Mouse (Mus musculus) kidney, postnatal 4 days (tissue): ENCODE results near the gene Maea.
"Not testable (repeated sequence)": the region's sequence is repeated elsewhere in the genome, so short reads cannot be mapped to it uniquely, and the experiment has no call there.

Experiments
- DNase-seq, 2 experiments: peaks; one replicate each; pipeline ENCODE4 v3.0.0; 2021; ENCODE audit warnings: mixed read lengths in 2 of 2

Gene Maea

DNA sequence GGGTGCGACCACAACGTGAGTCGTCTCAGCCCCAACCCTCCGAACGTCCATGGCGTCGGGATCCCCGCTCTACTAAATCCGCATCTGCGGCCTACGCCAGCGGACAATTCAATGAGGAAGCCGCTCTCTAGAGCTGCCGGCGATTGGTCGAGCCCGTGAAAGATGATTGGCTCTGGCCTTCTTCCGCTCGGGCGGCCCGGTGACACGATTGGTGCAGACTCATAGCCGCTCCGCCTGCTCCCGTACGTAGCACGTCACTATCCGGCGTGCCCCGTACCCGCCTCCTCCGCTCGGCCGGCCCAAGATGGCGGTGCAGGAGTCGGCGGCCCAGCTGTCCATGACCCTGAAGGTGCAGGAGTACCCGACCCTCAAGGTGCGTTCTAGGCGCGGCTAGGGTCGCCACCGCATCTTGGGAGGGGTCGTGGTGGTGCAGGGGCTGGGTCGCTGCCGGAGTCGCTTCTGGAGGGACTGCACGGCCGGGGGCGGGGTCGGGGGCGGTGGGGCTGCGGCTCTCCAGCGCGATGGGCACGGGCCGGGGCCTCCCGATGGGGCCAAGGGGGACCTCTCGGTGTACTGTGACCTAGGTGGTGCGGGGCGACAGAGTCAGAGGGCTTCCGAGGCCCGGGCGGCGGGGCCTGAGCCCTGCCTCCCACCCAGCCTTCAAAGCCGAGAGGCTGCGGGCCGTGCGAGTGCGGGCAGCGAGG lies at the start of gene Maea:
Gene Maea, plus strand, starts transcription at position 237 of the 704 bp plus-strand sequence.
- peak; percentile 95 to 98 for DNase-seq

DNA sequence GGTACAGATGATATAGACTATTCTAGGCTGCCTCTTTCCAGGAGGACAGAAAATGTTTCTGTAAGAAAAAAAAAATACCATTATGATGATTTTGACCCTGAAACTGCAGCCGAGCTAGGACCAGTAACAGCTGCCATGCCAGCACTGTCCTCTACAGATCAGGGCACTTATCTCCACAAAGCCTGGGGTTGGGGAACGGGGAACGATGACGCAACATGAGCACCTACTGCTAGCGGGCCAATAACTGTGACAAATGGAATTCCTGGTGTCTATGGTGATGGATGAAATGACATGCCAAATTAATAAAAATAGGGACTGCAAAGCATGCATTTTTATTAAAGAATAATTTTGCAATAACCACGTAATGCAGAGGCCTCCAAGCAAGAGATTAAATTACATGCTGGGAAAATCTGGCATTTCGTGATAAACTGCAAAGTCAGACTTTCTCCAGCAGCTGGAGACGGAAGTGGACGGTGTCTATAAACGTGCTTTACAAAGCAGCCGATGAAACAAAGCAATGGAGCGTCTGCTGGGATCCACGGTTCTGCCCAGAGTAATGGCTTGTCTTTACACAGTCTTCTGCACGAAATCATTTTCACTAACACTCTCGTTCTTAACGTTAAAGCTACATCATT lies 41.4 kb upstream of the Maea start:
- DNase-seq = no peak

DNA sequence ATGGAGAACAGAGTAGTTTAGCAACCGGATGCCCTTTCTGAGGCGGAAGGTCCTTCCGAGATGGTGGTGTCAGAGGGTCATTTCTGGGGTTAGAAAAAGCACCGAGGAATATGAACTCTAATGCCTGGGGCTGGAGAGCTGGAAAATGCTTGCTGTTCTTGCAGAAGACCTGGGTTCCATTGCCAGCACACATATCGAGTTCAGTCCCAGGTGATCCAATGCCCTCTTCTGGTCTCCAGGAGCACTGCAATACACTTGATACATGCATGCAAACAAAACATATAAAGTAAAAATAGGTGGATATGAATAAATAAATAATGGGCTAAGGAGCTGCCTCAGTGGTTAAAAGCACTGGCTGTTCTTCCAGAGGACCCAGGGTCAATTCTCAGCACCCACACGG lies 38.1 kb upstream of the Maea start:
- peak; percentile 25 to 44 for DNase-seq

DNA sequence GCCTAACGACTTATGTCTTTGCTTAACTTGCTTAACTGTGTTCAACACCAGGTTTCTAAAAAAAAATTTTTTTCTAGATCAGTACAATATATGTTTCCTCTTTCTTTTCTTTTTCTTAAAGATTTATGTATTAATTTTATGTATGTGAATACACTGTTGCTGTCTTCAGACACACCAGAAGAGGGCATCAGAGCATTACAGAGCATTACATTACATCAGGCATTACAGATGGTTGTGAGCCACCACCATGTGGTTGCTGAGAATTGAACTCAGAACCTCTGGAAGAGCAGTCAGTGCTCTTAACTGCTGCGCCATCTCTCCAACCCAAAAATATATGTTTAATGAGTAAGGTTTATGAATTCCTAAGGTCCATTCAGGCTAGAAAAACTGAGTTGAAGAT lies 33.5 kb upstream of the Maea start:
- no peak for DNase-seq

DNA sequence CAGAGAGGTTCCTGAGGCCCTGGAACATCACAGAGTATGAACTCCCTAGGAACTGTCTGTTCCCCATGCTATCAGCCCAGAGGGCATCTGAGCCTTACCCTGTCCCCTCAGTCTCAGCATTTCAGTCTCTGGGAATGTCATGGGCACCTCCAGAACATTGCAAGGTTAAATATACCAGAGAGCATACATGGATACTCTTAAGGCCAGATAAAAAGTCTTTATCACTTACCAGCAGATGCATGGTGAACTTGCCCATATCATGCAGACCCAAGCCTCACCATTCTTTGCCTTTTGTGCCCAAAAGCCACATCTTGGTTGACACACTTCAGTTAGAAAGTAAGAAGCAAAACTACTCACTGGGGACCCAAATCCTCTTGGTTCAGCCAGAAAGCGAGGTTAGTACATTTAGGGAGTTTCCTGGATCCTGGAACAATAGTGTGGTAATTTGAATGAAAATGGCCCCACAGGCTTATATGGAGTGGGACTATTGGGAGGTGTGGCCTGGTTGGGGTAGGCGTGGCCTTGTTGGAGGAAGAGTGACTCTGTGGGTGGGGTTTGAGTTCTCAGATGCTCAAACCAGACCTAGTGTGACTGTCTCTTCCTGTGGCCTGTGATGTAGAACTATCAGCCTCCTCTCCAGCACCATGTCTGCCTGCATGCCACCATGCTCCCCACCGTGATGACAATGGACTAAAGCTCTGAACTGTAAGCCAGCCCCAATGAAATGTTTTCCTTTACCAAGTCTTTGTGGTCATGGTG lies 24.4 kb upstream of the Maea start:
- no peak for DNase-seq

DNA sequence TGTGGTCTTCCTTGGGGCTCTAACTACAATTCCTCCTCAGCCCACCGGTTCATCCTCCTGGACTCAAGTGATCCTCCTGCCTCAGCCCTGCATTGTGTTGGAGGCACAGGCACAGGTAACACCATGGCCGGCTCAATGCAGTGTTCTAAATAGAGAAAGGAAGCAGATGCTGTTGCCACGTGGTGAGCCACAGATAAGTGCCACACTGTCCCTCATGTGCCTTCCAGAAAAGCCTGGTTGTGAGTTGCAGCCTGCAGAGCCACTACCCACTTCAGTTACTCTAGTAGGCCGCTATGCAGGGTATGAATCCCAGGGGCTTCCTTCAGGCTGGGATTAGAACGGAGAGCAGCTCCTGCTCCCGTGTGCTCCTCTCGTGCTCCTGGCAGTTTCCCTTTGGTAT lies 23.1 kb upstream of the Maea start:
- DNase-seq = no peak

DNA sequence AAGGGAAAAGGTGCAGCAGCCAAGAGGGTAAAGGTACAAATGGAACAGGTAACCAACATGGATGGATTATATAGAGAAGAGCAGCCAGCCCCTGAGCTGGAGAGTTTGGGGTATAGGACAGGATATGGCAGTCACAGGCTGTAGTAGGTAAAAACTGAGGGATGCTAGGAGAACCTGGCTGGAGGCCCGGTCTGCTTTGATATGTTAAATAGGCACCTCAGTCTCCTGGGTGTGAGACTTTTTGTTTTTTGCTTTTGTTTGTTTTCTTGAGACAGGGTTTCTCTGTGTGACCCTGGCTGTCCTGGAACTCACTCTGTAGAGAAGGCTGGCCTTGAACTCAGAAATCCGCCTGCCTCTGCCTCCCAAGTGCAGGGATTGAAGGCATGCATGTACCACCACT lies 10.8 kb upstream of the Maea start:
- DNase-seq = no peak

DNA sequence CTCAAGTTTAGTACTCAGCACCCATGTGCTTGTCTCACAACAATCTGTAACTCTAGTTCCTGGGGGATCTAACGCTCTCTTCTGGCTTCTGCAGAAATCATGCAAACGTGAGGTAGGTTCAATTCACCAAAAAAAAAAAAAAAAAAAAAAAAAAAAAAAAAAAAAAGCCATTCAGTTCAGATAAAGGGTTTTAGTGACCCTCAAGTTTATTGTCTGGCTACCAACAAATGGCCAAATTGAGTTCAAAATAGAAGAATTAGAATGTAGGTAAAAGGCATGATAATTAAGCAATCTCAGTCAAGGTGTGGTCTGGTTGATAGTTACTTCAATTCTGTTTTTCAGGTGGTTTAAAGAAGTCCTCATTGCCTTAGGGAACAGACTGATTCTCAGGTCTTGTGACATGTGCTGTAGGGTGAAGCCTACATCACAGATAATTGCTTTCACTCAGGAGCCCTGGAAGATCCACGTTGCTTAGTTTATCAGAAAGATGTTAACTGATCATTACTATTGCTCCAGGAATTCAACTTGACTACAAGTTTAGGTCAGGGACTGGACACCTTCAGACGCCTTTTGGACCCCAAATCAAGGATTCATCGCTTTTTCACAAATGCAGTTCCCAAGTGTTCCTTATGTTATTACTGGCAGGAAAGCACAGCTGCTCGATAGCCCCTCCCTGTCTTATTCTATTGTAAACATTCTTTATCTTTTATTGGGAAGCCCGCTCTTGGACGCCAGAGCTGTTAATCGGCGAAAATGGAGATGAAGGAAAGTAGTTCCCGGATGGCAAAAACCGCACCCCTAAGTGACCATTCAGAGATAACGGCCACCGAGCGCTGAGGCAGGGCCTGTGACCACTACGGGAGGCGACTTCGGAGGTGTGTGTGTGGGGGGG lies 682 bp upstream of the Maea start:
- DNase-seq = no peak

DNA sequence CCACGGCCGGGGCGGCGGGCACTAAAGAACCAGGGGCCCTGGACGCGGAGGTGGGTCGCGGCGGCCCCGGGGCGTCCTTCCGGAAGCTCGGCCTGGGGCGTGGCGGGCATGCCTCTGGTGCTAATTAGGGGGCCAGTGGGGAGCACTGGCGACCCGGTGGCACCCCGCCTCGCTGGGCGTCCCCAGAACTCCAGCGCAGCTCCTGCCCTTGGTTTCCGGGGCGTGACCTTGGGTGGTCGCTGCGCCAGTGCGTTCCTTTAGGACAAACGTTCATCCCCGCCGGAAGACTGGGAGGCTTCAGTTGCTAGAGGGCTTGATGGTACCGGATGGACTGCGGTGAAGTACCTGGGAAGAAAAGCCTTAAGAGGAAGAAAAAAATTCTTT lies 660 bp downstream of the Maea start:
- peak; percentile 55 to 73 for DNase-seq

DNA sequence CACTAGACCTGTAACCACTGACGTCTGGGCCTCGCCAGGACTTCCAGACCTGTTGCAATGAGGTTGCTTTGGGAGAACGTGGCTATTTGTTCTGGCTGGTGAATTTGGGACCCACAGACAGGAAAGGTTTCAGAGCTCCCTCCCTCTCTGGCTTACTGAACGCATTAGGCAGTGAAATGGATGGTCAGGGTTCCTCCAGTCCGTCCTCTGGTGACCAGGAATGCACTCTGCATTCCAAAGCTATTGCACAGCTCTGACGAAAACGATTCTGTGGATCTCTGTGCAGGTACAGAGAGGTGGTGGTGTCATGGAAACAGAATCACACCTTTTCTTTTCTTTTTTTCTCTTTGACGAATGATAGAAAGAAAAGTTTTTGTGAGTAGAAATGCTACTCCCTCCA lies 1.9 kb downstream of the Maea start:
- DNase-seq = peak in 1 of 2 experiments; percentile 16

DNA sequence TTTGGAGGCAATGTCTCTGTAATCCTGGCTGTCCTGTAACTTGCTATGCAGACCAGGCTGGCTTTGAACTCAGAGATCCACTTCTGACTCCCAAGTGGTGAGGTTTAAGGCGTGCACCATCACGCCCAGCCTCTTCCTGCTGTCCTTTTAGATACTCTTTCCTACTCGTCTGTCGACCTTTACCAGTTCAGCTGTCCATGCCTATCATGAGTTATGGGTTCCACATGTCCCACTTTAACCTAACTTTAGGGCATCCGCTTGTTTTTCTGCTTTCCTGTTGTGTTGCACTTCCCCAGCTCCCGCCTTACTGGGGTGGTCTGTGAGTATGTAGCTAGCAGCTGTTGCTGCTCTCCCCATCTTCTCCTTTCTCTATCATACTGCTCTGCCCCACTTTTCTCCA lies 5.9 kb downstream of the Maea start:
- DNase-seq = no peak

DNA sequence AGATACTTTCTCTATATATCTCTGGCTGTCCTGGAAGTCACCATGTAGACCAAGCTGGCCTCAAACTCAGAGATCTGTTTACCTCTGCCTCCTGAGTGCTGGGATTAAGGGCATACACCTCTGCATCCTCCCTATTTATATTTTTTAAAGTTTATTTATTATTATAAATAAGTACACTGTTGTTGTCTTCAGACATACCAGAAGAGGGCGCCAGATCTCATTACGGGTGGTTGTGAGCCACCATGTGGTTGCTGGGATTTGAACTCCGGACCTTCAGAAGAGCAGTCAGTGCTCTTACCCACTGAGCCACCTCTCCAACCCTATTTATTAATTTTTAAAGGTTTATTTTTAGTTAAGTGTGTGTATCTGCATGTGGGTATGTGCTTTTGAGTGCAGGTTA lies 6.9 kb downstream of the Maea start:
- not testable (repeated sequence) for DNase-seq

DNA sequence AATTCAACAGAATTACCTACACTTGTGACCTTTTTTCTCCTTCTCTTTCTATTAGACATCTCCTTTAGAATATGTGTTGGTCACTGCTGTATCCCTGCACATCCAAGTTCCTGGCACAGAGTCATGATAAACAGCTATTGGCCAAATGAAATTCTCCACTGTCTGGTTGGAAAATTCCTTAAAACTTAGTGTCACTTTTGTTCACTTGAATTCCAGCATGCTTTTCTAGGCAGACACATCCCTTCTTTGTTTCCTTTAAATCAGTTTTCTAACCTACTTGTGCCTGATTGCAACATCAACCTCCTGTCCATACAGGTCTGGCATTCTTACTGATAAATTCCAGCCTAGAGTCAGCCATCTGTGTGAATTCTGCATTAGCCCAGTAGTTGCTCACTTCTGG lies 7.5 kb downstream of the Maea start:
- no peak for DNase-seq

DNA sequence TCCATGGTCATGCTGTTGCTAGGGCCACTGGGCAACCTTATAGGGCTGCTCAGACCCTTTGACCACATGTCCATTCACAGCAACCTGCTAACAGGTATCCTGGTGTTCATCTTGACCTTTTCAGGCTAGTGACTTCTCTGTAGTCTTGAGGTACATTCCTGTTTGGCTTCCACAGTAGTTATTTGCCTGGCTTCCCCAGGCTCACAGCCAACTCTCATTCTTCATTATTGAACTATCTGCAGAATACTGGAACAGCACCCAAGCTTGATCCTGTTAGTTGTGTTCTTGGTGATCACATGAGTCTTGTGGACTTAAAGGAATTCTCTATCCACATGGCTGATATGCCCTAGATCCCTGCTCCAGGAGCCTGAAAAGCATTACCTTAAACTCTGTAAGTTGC lies 8.3 kb downstream of the Maea start:
- DNase-seq = no peak

DNA sequence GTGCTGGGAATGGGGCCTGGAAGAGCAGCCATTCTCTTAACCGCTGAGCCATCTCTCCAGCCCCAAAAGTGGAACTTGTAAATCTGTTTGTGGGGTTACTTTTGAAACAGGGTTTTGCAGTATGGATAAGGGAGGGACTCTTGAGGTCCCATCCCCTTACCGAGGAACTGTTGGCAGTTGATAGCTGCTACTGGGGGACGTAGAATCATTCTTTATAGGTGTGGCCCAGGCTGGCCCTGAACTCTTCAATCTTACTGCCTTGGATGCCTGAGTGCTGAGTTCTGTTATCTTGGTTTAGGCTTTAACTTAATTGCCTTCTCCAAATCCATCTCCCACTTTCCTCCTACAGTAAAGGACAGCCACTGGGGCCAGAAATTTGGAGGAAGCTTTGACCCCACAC lies 8.8 kb downstream of the Maea start:
- no peak for DNase-seq

DNA sequence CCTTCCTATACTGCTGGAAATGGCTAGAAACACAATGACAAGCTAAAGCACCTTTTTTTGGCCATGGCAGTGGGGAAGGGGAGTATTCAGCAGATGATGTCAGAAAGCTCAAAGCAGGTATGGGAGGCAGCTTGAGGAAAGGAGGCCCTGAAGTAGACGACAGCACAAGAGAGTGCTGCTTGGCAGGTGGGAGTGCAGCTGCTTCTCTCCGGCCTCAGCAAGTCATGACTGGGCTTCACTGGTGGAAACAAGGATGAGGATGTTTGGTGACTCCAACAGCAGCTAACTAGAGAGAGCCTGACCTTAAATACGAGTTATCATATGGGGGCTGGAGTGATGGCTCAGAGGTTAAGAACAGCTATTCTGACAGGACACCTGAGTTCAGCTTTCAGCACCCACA lies 12.3 kb downstream of the Maea start:
- no peak for DNase-seq

DNA sequence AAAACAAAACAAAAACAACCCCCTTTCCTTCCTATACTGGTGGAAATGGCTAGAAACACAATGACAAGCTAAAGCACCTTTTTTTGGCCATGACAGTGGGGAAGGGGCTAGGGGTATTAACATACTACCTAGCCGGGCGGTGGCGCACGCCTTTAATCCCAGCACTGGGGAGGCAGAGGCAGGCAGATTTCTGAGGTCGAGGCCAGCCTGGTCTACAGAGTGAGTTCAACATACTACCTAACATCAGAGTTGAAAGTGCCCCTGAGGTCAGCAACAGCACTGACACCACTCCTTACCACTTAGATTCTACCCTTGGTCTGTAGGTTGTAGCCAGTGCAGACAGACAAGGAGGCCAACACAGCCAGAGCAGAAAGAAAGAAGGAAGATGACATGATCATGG lies 13.9 kb downstream of the Maea start:
- no peak for DNase-seq

DNA sequence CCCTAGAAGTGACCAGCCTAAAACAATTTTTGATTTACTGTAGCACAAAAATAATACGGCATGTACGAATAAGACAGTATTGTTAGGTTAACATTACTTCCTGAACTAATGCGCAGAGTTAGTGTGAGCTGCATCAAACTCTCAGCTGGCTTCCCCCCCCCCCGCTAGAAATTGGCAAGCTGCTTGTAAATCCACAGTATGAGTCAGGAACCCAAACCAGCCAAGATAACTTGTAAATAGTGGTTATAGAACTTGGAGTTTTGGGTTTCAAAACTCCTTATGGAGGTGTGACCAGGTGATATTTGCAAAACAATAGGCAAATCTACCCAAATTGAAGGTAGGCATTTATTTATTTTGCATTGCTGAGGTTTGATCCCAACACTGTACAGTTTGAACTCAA lies 14.4 kb downstream of the Maea start:
- no peak for DNase-seq

DNA sequence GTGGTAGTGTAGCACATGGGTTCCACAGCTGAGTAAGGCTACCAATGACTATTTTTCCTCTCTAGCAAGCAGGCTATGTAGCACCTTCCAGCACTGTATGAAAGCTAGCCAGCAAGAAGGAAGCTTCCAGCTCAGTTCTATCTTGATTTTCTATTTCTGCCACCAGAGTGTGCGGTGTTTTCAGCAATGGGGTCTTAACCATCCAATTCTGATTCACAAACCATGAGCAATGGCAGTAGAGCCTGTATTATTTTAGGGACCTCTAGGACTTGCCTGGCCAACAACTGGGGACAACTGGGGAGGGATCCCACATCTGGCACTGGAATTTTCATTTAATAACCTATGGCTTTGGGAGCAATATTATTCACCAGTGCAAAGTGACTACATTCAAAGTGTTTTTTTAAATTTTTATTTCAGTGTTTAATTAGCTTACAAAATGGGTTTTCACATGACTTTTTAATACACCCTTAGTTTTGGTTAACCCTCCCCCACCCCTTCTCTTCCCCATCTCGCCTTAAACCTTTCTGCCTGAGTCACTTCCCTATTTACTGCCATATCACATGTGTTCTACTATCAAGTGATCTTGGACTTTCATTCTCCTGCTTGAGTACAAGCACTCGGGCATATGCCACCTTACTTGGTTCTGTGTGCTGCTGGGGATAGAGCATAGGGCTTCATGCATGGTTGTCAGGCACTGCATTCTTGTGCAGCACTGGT lies 16.4 kb downstream of the Maea start:
- no peak for DNase-seq

DNA sequence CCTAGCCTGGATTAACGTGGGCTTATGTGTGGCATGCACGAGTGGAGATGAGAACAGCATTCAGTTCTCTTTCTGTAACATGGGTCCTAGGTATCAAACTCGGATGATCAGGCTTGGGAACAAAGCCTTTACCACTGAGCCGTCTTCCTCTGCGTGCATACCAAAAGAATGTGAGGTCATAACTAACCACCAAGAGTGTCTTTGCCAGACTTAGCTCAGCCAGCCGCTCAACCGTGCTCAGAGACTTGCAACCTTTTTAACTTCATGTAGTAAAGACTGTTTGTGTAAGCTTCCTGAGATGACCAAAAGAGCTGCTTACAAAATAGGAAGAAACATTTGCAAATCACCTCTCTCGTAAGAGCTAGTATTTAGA lies 16.9 kb downstream of the Maea start:
- no peak for DNase-seq

DNA sequence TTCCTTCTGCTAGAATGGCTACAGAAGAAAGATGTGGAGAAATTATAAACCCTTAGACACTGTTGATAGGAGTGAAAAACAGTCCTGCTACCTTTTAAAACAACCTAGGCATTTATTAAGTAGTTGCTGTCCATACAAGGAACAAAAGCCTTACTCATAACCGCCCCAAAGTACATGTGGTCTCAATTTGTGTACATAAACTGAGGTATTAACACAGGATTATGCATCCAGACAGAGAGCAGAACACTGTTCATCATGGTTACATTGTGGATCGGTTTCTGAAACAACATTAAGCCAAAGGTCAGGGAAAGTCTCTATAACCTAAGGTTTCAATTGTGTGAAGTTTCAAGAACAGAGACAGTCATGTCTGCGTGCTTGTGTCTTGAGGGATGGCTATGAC lies 17.7 kb downstream of the Maea start:
- no peak for DNase-seq

DNA sequence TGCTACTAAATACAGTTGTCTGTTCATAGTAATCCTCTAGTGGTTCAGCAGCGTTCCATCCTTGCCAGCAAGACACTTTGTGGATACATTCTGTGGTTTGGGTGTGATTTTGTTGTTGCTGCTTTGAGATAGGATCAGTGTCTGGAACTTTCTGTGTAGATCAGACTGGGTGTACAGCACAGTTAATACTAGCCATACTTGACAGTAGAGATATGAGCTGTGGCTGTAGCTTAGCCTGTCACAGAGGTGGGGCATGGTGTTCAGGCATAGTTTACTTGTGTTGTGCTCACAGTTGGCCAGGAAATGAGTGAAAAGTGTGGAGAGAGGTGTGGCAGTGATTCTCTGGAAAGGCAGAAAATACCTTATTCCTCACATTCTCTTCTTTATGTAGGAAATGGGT lies 22.2 kb downstream of the Maea start:
- DNase-seq = no peak

DNA sequence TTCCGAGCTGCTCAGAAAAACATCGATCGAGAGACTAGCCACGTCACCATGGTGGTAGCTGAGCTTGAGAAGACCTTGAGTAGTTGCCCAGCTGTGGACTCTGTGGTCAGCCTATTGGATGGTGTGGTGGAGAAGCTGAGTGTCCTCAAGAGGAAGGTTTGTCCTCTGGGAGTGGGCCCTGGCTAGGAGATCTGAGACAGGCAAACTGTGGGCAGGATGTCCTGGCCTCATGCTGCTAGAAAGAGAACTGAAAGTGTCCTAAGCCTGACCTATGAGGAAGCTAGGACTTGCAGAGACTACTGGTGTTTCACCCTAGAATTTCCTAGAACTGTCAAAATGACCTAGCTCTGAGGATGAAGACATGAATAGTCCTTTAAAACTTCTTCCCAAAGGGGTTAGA lies 23.2 kb downstream of the Maea start:
- DNase-seq = no peak
